In genomic region chr13:62952047-62952446, GRCm38 (mm10) we compare ENCODE assay signal across 18 mouse cellular contexts. TPM values are rescaled to one million over a fixed set of nuclear protein-coding genes. Genes with fewer than 3 reads are reported as not detected.
A peak's percentile ranks its signal among the peaks of the same experiment; 100 is the strongest.
DNase-seq lines count a peak whose midpoint lies in the region; ATAC-seq and TF ChIP-seq lines count a peak whose summit lies in the region.
"Had no signal": no experiment of that assay in that cellular context is flagged by ENCODE, and none has a peak within 500 bp of the region (broad histone marks: within the 10 kb centered on the region; RNA-seq: fewer than 3 reads in every experiment).

No protein-coding gene starts in this region.

- H3K36me3 ChIP-seq in limb, embryonic 12.5 days: no peaks in the 10 kb centered on the region
- no peaks in the 10 kb centered on the region for H3K36me3 ChIP-seq in limb, embryonic 10.5 days
- H3K36me3 ChIP-seq in limb, embryonic 14.5 days (ENCODE audit: control insufficient read depth, insufficient read depth, low read length): no peaks in the 10 kb centered on the region
- no peaks in the 10 kb centered on the region for H3K36me3 ChIP-seq in stomach, embryonic 15.5 days
- H3K36me3 ChIP-seq: forebrain, embryonic 15.5 days; hindbrain, embryonic 13.5 days had no signal

- no peaks in the 10 kb centered on the region for H3K9me3 ChIP-seq in limb, embryonic 12.5 days
- no peaks in the 10 kb centered on the region for H3K9me3 ChIP-seq in limb, embryonic 10.5 days (replicated peaks)
- no peaks in the 10 kb centered on the region for H3K9me3 ChIP-seq in limb, embryonic 14.5 days (ENCODE audit: control insufficient read depth, low read length)
- H3K9me3 ChIP-seq in stomach, embryonic 15.5 days: no peaks in the 10 kb centered on the region
- H3K9me3 ChIP-seq: forebrain, embryonic 15.5 days; hindbrain, embryonic 13.5 days had no signal

- WGBS in limb, embryonic 12.5 days: 64% methylated on average over 3 of the region's 3 CpGs
- WGBS in limb, embryonic 10.5 days: 77% methylated on average over 3 of the region's 3 CpGs
- 45% methylated on average over 3 of the region's 3 CpGs for WGBS in limb, embryonic 14.5 days
- WGBS in stomach, embryonic 15.5 days: 65% methylated on average over 3 of the region's 3 CpGs

- no peak for TF ChIP-seq POLR2A in bone marrow macrophage, adult 2 months (IDR thresholded peaks at IDR 0.05; ENCODE audit: borderline replicate concordance, low read depth, low read length)
- TF ChIP-seq POLR2A in limb, embryonic 14.5 days (IDR thresholded peaks at IDR 0.05; ENCODE audit: borderline replicate concordance, extremely low read depth, insufficient read depth, insufficient read length): no peak

- H3K9ac ChIP-seq in limb, embryonic 12.5 days (replicated peaks): no peak overlapping the region
- no peak overlapping the region for H3K9ac ChIP-seq in limb, embryonic 14.5 days (ENCODE audit: low read depth, low read length, severe bottlenecking)
- no peak overlapping the region for H3K9ac ChIP-seq in stomach, embryonic 15.5 days
- H3K9ac ChIP-seq: forebrain, embryonic 15.5 days; hindbrain, embryonic 13.5 days had no signal

- H3K4me3 ChIP-seq in limb, embryonic 12.5 days (replicated peaks): no peak overlapping the region
- no peak overlapping the region for H3K4me3 ChIP-seq in limb, embryonic 10.5 days
- H3K4me3 ChIP-seq in bone marrow macrophage, adult 2 months (ENCODE audit: insufficient read depth, low read length): no peak overlapping the region
- no peak overlapping the region for H3K4me3 ChIP-seq in limb, embryonic 14.5 days (replicated peaks; ENCODE audit: low read length)
- no peak overlapping the region for H3K4me3 ChIP-seq in stomach, embryonic 15.5 days (replicated peaks)
- H3K4me3 ChIP-seq: forebrain, embryonic 15.5 days; hindbrain, embryonic 13.5 days had no signal

- TF ChIP-seq CTCF in bone marrow macrophage, adult 2 months (IDR thresholded peaks at IDR 0.05; ENCODE audit: low read depth, low read length): no peak

- H3K27me3 ChIP-seq in limb, embryonic 12.5 days: no peaks in the 10 kb centered on the region
- H3K27me3 ChIP-seq in limb, embryonic 10.5 days (ENCODE audit: low read depth, poor library complexity, severe bottlenecking): no peaks in the 10 kb centered on the region
- H3K27me3 ChIP-seq in limb, embryonic 14.5 days (ENCODE audit: control insufficient read depth, insufficient read depth, low read length): no peaks in the 10 kb centered on the region
- no peaks in the 10 kb centered on the region for H3K27me3 ChIP-seq in stomach, embryonic 15.5 days (replicated peaks)
- H3K27me3 ChIP-seq: forebrain, embryonic 15.5 days; hindbrain, embryonic 13.5 days had no signal

- peak overlapping the region; percentile 53 for H3K27ac ChIP-seq in limb, embryonic 12.5 days
- no peak overlapping the region for H3K27ac ChIP-seq in limb, embryonic 10.5 days
- H3K27ac ChIP-seq in bone marrow macrophage, adult 2 months (ENCODE audit: insufficient read depth, low read depth, low read length): peak overlapping the region; percentile 8; the same call in 1 of the 2 replicates
- 0 out of 2 replicates have a peak overlapping the region, but pooled peaks have one; percentile 28 for H3K27ac ChIP-seq in limb, embryonic 14.5 days (replicated peaks; ENCODE audit: low read depth, low read length)
- no peak overlapping the region for H3K27ac ChIP-seq in stomach, embryonic 15.5 days
- H3K27ac ChIP-seq: forebrain, embryonic 15.5 days; hindbrain, embryonic 13.5 days had no signal

- no peak; the same call in 1 of the 2 replicates for ATAC-seq in limb, embryonic 12.5 days (ENCODE audit: insufficient number of reproducible peaks, insufficient read depth, low FRiP score, low TSS enrichment, low read depth)
- peak; percentile 71 for ATAC-seq in limb, embryonic 14.5 days (ENCODE audit: low FRiP score, low read depth)
- 0 out of 2 replicates have a peak, but pooled peaks have one; percentile 44 for ATAC-seq in stomach, embryonic 15.5 days (ENCODE audit: insufficient read depth, low FRiP score, low read depth)
- no peak for ATAC-seq in erythroblast, adult 5-6 weeks (replicated peaks; ENCODE audit: low FRiP score, poor library complexity, severe bottlenecking)
- ATAC-seq: forebrain, embryonic 15.5 days; intestine, embryonic 16.5 days had no signal

- no peak overlapping the region for H3K4me2 ChIP-seq in limb, embryonic 12.5 days
- no peak overlapping the region for H3K4me2 ChIP-seq in limb, embryonic 14.5 days (replicated peaks; ENCODE audit: low read depth, low read length, severe bottlenecking)
- H3K4me2 ChIP-seq in stomach, embryonic 15.5 days: no peak overlapping the region
- H3K4me2 ChIP-seq: forebrain, embryonic 15.5 days; heart, embryonic 11.5 days; hindbrain, embryonic 13.5 days; midbrain, embryonic 11.5 days had no signal

- H3K4me1 ChIP-seq in limb, embryonic 12.5 days (replicated peaks): peaks cover 31% of the 10 kb centered on the region
- H3K4me1 ChIP-seq in limb, embryonic 10.5 days: peaks cover 6% of the 10 kb centered on the region
- peaks cover 27% of the 10 kb centered on the region for H3K4me1 ChIP-seq in bone marrow macrophage, adult 2 months (ENCODE audit: control insufficient read depth, insufficient read depth, low read length)
- H3K4me1 ChIP-seq in limb, embryonic 14.5 days (ENCODE audit: control insufficient read depth, insufficient read depth, low read length): peaks cover 11% of the 10 kb centered on the region
- H3K4me1 ChIP-seq in stomach, embryonic 15.5 days: peaks cover 12% of the 10 kb centered on the region; the same call in 1 of the 2 replicates
- H3K4me1 ChIP-seq: hindbrain, embryonic 13.5 days had no signal

- no peak for DNase-seq in limb, embryonic 10.5 days (ENCODE audit: low spot score)
- DNase-seq in limb, embryonic 14.5 days (ENCODE audit: low spot score): no peak
- DNase-seq in right cerebral cortex, postnatal 36 days (ENCODE audit: low spot score in 2 of 2): no peak
- DNase-seq: cerebellum, adult 8-10 months; gastrocnemius, postnatal 36 days; heart, postnatal 14 days; retina, postnatal 1 day; thymus, adult 18-20 months; thymus, postnatal 4 days had no signal

RNA-seq across cellular contexts. Expression of gene 2010111I01Rik, which starts 12.6 kb away (rescaled TPM):
- polyA plus RNA-seq in limb, embryonic 12.5 days (2016; fragmentation: Nextera tagmentation; extraction: Ambion mirVana): 200 and 207 TPM in 2 replicates
- polyA plus RNA-seq in limb, embryonic 10.5 days (2016; fragmentation: Nextera tagmentation; extraction: Ambion mirVana): 107 and 122 TPM in 2 replicates
- polyA plus RNA-seq in bone marrow macrophage, adult 2 months (2012; ENCODE audit: insufficient read depth, insufficient read length, missing spikeins): 117 and 123 TPM in 2 replicates
- polyA plus RNA-seq in limb, embryonic 14.5 days (2012; rRNA removed): 220 and 231 TPM in 2 replicates
- 255 and 281 TPM in 2 replicates for polyA plus RNA-seq in limb, embryonic 14.5 days (2014; fragmentation: Nextera tagmentation; extraction: Ambion mirVana)
- 104 and 114 TPM in 2 replicates for polyA plus RNA-seq in stomach, embryonic 15.5 days (2015; fragmentation: Nextera tagmentation; extraction: Ambion mirVana)
- total RNA-seq in erythroblast, adult 5-6 weeks (2015; ENCODE audit: low replicate concordance): 3.8 and 10.2 TPM in 2 replicates
- 6.4 and 10.6 TPM in 2 replicates for total RNA-seq in erythroblast, adult 5-6 weeks (2017; ENCODE audit: low replicate concordance)

Comparison
In these comparisons a context has a peak if more than half of its experiments do, and no peak if none do; other contexts are left out.
1. ATAC-seq: peak in limb, embryonic 14.5 days (single experiment) and stomach, embryonic 15.5 days (single experiment); none in limb, embryonic 12.5 days (single experiment) and erythroblast, adult 5-6 weeks (single experiment).
2. H3K27ac ChIP-seq: peak in limb, embryonic 12.5 days (single experiment), bone marrow macrophage, adult 2 months (single experiment) and limb, embryonic 14.5 days (single experiment); none in limb, embryonic 10.5 days (single experiment) and stomach, embryonic 15.5 days (single experiment).